Mouse (Mus musculus) kidney, adult 2 months (tissue): ENCODE measurements around the gene Tex10.

ENCODE experiments used
- CTCF ChIP-seq: fragments of 200-500 bp; conservative IDR thresholded peaks from 2 replicates; pipeline ENCODE4 v1.5.1; 2011; ENCODE audit warnings: low read depth, mild to moderate bottlenecking, control low read depth, low read length, moderate library complexity, mixed read lengths; ENCODE audit not compliant: insufficient read depth, insufficient read length
- POLR2A ChIP-seq: fragments of 200-500 bp; IDR thresholded peaks from one replicate; pipeline ENCODE4 v1.6.1; 2011; ENCODE audit warnings: low read depth, low read length, control low read depth

- TF ChIP-seq CTCF (no peak), POLR2A (no peak)
Measured at GRCm38 (mm10) chr4:48413473-48413872, 59.8 kb downstream of the Tex10 start.
